ENCODE assay signal across 10 mouse cellular contexts in genomic region chr7:105549035-105549434, GRCm38 (mm10). TPM values are rescaled to one million over a fixed set of nuclear protein-coding genes. Genes with fewer than 3 reads are reported as not detected.
DNase-seq lines count a peak whose midpoint lies in the region; ATAC-seq and TF ChIP-seq lines count a peak whose summit lies in the region.
"Had no signal": no experiment of that assay in that cellular context is flagged by ENCODE, and none has a peak within 500 bp of the region (broad histone marks: within the 10 kb centered on the region; RNA-seq: fewer than 3 reads in every experiment).

No protein-coding gene starts in this region.

- ATAC-seq in forebrain, embryonic 14.5 days: no peak
- no peak for ATAC-seq in forebrain, embryonic 13.5 days
- ATAC-seq in lung, embryonic 14.5 days (ENCODE audit: insufficient read depth): no peak
- no peak for ATAC-seq in megakaryocyte-erythroid progenitor cell, adult 5-6 weeks (replicated peaks; ENCODE audit: low FRiP score, low TSS enrichment, poor library complexity, severe bottlenecking)
- ATAC-seq in heart, embryonic 11.5 days (replicated peaks; ENCODE audit: insufficient number of reproducible peaks, low FRiP score, low TSS enrichment): no peak

- peak; percentile 59 for DNase-seq in forebrain, embryonic 14.5 days (ENCODE audit: low spot score)
- peak in 1 of 2 experiments; percentile 14 for DNase-seq in left cerebral cortex, adult 2 months (ENCODE audit: extremely low spot score in 1 of 2, low spot score in 2 of 2)
- no peak for DNase-seq in left cerebral cortex, adult 9 months (ENCODE audit: low spot score in 2 of 2)
- peak; percentile 50 for DNase-seq in embryo, embryonic 10 days (ENCODE audit: low spot score)
- DNase-seq in lung, embryonic 14.5 days: peak; percentile 64
- DNase-seq: B cell, adult 2 months had no signal

- WGBS in forebrain, embryonic 14.5 days: 46% methylated on average over 6 of the region's 6 CpGs
- 46% methylated on average over 6 of the region's 6 CpGs for WGBS in forebrain, embryonic 13.5 days
- WGBS in lung, embryonic 14.5 days: 41% methylated on average over 6 of the region's 6 CpGs
- WGBS in heart, embryonic 11.5 days (ENCODE audit: insufficient replicate concordance): 49% methylated on average over 6 of the region's 6 CpGs

- no peak overlapping the region for H3K9ac ChIP-seq in forebrain, embryonic 14.5 days (ENCODE audit: low read length)
- H3K9ac ChIP-seq in forebrain, embryonic 13.5 days: no peak overlapping the region
- no peak overlapping the region for H3K9ac ChIP-seq in lung, embryonic 14.5 days
- H3K9ac ChIP-seq in heart, embryonic 11.5 days (ENCODE audit: low read depth, low read length): no peak overlapping the region
- H3K9ac ChIP-seq: lung, embryonic 15.5 days had no signal

- no peaks in the 10 kb centered on the region for H3K27me3 ChIP-seq in forebrain, embryonic 14.5 days (replicated peaks; ENCODE audit: control insufficient read depth, insufficient read depth, low read length)
- no peaks in the 10 kb centered on the region for H3K27me3 ChIP-seq in forebrain, embryonic 13.5 days
- no peaks in the 10 kb centered on the region for H3K27me3 ChIP-seq in lung, embryonic 14.5 days (ENCODE audit: insufficient read depth, low read length)
- H3K27me3 ChIP-seq in heart, embryonic 11.5 days (ENCODE audit: control insufficient read depth, insufficient read depth, low read length): no peaks in the 10 kb centered on the region
- H3K27me3 ChIP-seq: lung, embryonic 15.5 days had no signal

- intact Hi-C loops in left cerebral cortex, adult 2 months (cut with DNase I): loop anchor here (2.0 to 5.0 kb wide), 3 partner anchors 54 to 270 kb away; no protein-coding TSS in a partner anchor

- peak; percentile 68 for TF ChIP-seq CTCF in left cerebral cortex, adult 2 months (IDR thresholded peaks at IDR 0.05)
- peak; percentile 55 for TF ChIP-seq CTCF in lung, embryonic 14.5 days (IDR thresholded peaks at IDR 0.05; ENCODE audit: low read depth)

- H3K9me3 ChIP-seq in forebrain, embryonic 14.5 days (replicated peaks; ENCODE audit: control insufficient read depth, low read length): no peaks in the 10 kb centered on the region
- no peaks in the 10 kb centered on the region for H3K9me3 ChIP-seq in forebrain, embryonic 13.5 days (replicated peaks)
- no peaks in the 10 kb centered on the region for H3K9me3 ChIP-seq in lung, embryonic 14.5 days (ENCODE audit: low read depth, low read length)
- no peaks in the 10 kb centered on the region for H3K9me3 ChIP-seq in heart, embryonic 11.5 days (replicated peaks; ENCODE audit: control insufficient read depth, low read length)
- H3K9me3 ChIP-seq: lung, embryonic 15.5 days had no signal

- no peaks in the 10 kb centered on the region for H3K36me3 ChIP-seq in forebrain, embryonic 14.5 days (ENCODE audit: control insufficient read depth, insufficient read depth, low read length)
- H3K36me3 ChIP-seq in forebrain, embryonic 13.5 days (ENCODE audit: poor library complexity, severe bottlenecking): no peaks in the 10 kb centered on the region
- no peaks in the 10 kb centered on the region for H3K36me3 ChIP-seq in lung, embryonic 14.5 days (ENCODE audit: insufficient read depth)
- H3K36me3 ChIP-seq in heart, embryonic 11.5 days (ENCODE audit: control insufficient read depth, insufficient read depth, low read length): no peaks in the 10 kb centered on the region
- H3K36me3 ChIP-seq: lung, embryonic 15.5 days had no signal

- H3K4me1 ChIP-seq in forebrain, embryonic 14.5 days (ENCODE audit: control insufficient read depth, insufficient read depth, low read length): no peaks in the 10 kb centered on the region
- H3K4me1 ChIP-seq in forebrain, embryonic 13.5 days: 0 out of 2 replicates have a peak, but pooled peaks cover 3% of the 10 kb centered on the region
- no peaks in the 10 kb centered on the region for H3K4me1 ChIP-seq in lung, embryonic 14.5 days (ENCODE audit: insufficient read depth)
- no peaks in the 10 kb centered on the region; the same call in 1 of the 2 replicates for H3K4me1 ChIP-seq in heart, embryonic 11.5 days (ENCODE audit: control insufficient read depth, insufficient read depth, low read length)

- no peak overlapping the region for H3K4me3 ChIP-seq in forebrain, embryonic 14.5 days (ENCODE audit: low read depth, low read length)
- H3K4me3 ChIP-seq in forebrain, embryonic 13.5 days: no peak overlapping the region
- H3K4me3 ChIP-seq in left cerebral cortex, adult 2 months: no peak overlapping the region
- H3K4me3 ChIP-seq in lung, embryonic 14.5 days (ENCODE audit: low read depth, low read length): no peak overlapping the region
- no peak overlapping the region for H3K4me3 ChIP-seq in heart, embryonic 11.5 days (ENCODE audit: low read depth, low read length)
- H3K4me3 ChIP-seq: lung, embryonic 15.5 days had no signal

- no peak overlapping the region for H3K27ac ChIP-seq in forebrain, embryonic 14.5 days (ENCODE audit: low read depth, low read length)
- H3K27ac ChIP-seq in forebrain, embryonic 13.5 days: no peak overlapping the region
- H3K27ac ChIP-seq in left cerebral cortex, adult 2 months: no peak overlapping the region
- H3K27ac ChIP-seq in lung, embryonic 14.5 days (ENCODE audit: low read depth): no peak overlapping the region
- no peak overlapping the region for H3K27ac ChIP-seq in heart, embryonic 11.5 days (ENCODE audit: low read depth, low read length)
- H3K27ac ChIP-seq: lung, embryonic 15.5 days had no signal

- no peak overlapping the region for H3K4me2 ChIP-seq in forebrain, embryonic 14.5 days (ENCODE audit: low read length)
- no peak overlapping the region for H3K4me2 ChIP-seq in forebrain, embryonic 13.5 days
- no peak overlapping the region for H3K4me2 ChIP-seq in lung, embryonic 14.5 days
- H3K4me2 ChIP-seq in heart, embryonic 11.5 days: no peak overlapping the region
- H3K4me2 ChIP-seq: lung, embryonic 15.5 days had no signal

RNA-seq across cellular contexts. Expression of gene Smpd1, which starts 5.1 kb away (rescaled TPM):
- 79.9 and 88.5 TPM in 2 replicates for polyA plus RNA-seq in forebrain, embryonic 14.5 days (2014; fragmentation: Nextera tagmentation; extraction: Ambion mirVana)
- polyA plus RNA-seq in forebrain, embryonic 13.5 days (2015; fragmentation: Nextera tagmentation; extraction: Ambion mirVana): 48.5 and 53.9 TPM in 2 replicates
- 100 to 1,000 TPM in 1 of 2 experiments, 10 to 100 TPM in 1; 96.9 to 107 TPM for total RNA-seq in left cerebral cortex, adult 2 months (2021)
- 38.7 and 38.9 TPM in 2 replicates for polyA plus RNA-seq in lung, embryonic 14.5 days (2014; fragmentation: Nextera tagmentation; extraction: Ambion mirVana)
- total RNA-seq in megakaryocyte-erythroid progenitor cell, adult 5-6 weeks (2014; fragmentation: Nextera tagmentation): 17.5 and 17.6 TPM in 2 replicates
- 17.1 and 20.1 TPM in 2 replicates for total RNA-seq in megakaryocyte-erythroid progenitor cell, adult 5-6 weeks (2017)
- 53.8 and 62.2 TPM in 2 replicates for polyA plus RNA-seq in heart, embryonic 11.5 days (2014; fragmentation: Nextera tagmentation; extraction: Ambion mirVana)

RNA-seq across cellular contexts. Expression of gene Apbb1, which starts 32.4 kb away (rescaled TPM):
- 188 and 228 TPM in 2 replicates for polyA plus RNA-seq in forebrain, embryonic 14.5 days (2014; fragmentation: Nextera tagmentation; extraction: Ambion mirVana)
- 186 and 199 TPM in 2 replicates for polyA plus RNA-seq in forebrain, embryonic 13.5 days (2015; fragmentation: Nextera tagmentation; extraction: Ambion mirVana)
- 100 to 1,000 TPM; 440 to 458 TPM for total RNA-seq in left cerebral cortex, adult 2 months (2021)
- polyA plus RNA-seq in lung, embryonic 14.5 days (2014; fragmentation: Nextera tagmentation; extraction: Ambion mirVana): 36.6 and 37.6 TPM in 2 replicates
- not detected in 2 replicates for total RNA-seq in megakaryocyte-erythroid progenitor cell, adult 5-6 weeks (2014; fragmentation: Nextera tagmentation)
- 0.56 TPM in 1 of 2 replicates, not detected in the other for total RNA-seq in megakaryocyte-erythroid progenitor cell, adult 5-6 weeks (2017)
- 43.5 and 49.7 TPM in 2 replicates for polyA plus RNA-seq in heart, embryonic 11.5 days (2014; fragmentation: Nextera tagmentation; extraction: Ambion mirVana)

RNA-seq across cellular contexts. Expression of gene Hpx, which starts 50.9 kb away (rescaled TPM):
- polyA plus RNA-seq in forebrain, embryonic 14.5 days (2014; fragmentation: Nextera tagmentation; extraction: Ambion mirVana): not detected in 2 replicates
- polyA plus RNA-seq in forebrain, embryonic 13.5 days (2015; fragmentation: Nextera tagmentation; extraction: Ambion mirVana): 0.26 TPM in 1 of 2 replicates, not detected in the other
- total RNA-seq in left cerebral cortex, adult 2 months (2021): under 1 TPM; 0.30 to 0.68 TPM
- polyA plus RNA-seq in lung, embryonic 14.5 days (2014; fragmentation: Nextera tagmentation; extraction: Ambion mirVana): 0.57 and 0.59 TPM in 2 replicates
- total RNA-seq in megakaryocyte-erythroid progenitor cell, adult 5-6 weeks (2014; fragmentation: Nextera tagmentation): not detected in 2 replicates
- total RNA-seq in megakaryocyte-erythroid progenitor cell, adult 5-6 weeks (2017): not detected in 2 replicates
- polyA plus RNA-seq in heart, embryonic 11.5 days (2014; fragmentation: Nextera tagmentation; extraction: Ambion mirVana): 0.76 and 1.4 TPM in 2 replicates

Comparison
In these comparisons a context has a peak if more than half of its experiments do, and no peak if none do; other contexts are left out.
1. DNase-seq: peak in forebrain, embryonic 14.5 days (single experiment), embryo, embryonic 10 days (single experiment) and lung, embryonic 14.5 days (single experiment); none in left cerebral cortex, adult 9 months (0 of 2).